Mouse (Mus musculus): Measurements from ENCODE around the gene Evx2. TPM values are rescaled to one million over a fixed set of nuclear protein-coding genes. Genes with fewer than 3 reads are reported as not detected.

Evx2 gene
- polyA plus RNA-seq, 1 experiment from 2014 or later: not detected

DNA sequence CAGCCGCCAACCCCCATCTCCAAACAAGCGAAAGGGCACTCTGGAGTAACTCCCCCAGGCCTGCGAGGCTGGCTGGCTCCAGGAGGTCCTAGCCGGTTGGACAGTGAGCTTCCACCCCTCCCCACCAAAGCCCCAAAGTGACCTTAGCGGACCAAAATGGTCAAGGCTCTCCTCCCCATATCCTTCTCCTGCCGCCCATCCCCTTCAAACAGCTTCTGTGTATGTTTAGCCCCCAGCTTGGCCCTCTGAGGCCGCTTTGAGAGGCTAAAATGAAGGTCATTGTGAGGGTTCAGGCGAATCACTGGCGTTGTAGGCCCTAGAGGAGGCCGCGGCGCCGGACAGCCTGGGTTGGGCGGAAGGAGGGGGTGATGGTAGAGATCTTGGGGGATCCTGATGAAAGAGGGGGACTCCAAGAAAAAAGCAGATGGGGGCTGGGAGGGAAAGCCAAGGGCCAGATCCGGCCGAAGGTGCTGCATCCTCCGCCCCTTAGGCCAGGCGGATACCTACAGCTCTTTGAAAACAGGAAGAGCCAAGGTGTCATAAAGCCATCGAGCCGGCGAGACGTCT lies 41.3 kb upstream of the Evx2 start:
- Histone ChIP-seq H3K4me1 (peaks cover 24% of the 10 kb centered on the region), H3K27ac (no peak overlapping the region), H3K4me3 (no peak overlapping the region), H3K27me3 (peaks cover 99% of the 10 kb centered on the region), H3K9me3 (no peaks in the 10 kb centered on the region), H3K9ac (no peak overlapping the region), H3K4me2 (no peak overlapping the region), H3K36me3 (no peaks in the 10 kb centered on the region)
- ATAC-seq (ENCODE audit: borderline replicate concordance, extremely low read depth, low FRiP score, low TSS enrichment): no peak
- WGBS: 6% methylated on average over 22 of the region's 22 CpGs

DNA sequence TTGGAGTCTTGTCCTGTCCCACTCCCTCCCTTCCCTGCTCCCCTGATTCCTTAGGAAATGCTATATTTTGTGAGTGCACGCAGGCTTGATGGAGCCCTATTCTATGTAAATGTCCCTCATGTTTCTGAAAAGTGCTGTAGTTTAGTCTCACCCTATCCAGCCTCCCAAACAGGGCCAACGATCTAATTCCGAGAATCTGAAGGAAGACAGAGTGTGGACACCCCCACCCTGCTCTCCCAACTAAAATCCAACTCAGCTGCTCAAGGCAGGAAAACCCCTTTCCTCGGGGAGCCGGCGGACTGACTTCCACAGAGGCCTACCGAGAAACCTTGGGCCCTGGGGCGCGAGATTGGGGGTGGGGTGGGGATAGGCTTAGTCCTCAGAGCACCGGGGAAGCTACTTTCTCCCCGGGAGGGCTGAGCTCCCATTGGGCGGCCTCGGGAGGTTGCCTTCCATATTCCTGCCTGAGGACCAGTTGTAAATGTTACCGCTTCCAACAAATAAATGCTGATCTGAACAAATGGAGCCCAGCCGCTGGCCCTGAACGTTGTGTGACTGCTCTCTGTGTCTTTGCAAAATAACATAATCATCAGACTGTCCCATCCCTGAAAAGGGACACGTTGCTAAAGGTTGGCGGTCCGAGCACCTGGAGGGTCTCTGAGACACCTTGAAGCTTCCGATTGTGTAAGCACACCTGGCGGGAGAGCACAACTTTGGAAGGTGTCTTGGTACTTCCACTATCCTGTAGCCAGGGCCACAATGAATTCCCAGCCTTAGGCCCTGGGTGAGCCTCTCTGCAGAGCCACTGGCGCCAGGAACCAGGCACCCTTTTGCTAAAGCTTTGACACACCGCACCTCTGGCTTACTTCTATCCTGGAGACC lies 40.5 kb upstream of the Evx2 start:
- H3K27ac ChIP-seq: no peak overlapping the region
- no peak overlapping the region for H3K9ac ChIP-seq
- no peak overlapping the region for H3K4me2 ChIP-seq
- H3K36me3 ChIP-seq: no peaks in the 10 kb centered on the region
- peaks cover 99% of the 10 kb centered on the region for H3K27me3 ChIP-seq
- H3K4me3 ChIP-seq: no peak overlapping the region
- WGBS: 5% methylated on average over 23 of the region's 23 CpGs
- no peak for ATAC-seq (ENCODE audit: borderline replicate concordance, extremely low read depth, low FRiP score, low TSS enrichment)
- no peaks in the 10 kb centered on the region for H3K9me3 ChIP-seq
- peaks cover 17% of the 10 kb centered on the region for H3K4me1 ChIP-seq

GRCm38 (mm10) chr2:74699053-74699430 lies 39.7 kb upstream of the Evx2 start:
- Histone ChIP-seq H3K4me3 (no peak overlapping the region), H3K27ac (no peak overlapping the region)

DNA sequence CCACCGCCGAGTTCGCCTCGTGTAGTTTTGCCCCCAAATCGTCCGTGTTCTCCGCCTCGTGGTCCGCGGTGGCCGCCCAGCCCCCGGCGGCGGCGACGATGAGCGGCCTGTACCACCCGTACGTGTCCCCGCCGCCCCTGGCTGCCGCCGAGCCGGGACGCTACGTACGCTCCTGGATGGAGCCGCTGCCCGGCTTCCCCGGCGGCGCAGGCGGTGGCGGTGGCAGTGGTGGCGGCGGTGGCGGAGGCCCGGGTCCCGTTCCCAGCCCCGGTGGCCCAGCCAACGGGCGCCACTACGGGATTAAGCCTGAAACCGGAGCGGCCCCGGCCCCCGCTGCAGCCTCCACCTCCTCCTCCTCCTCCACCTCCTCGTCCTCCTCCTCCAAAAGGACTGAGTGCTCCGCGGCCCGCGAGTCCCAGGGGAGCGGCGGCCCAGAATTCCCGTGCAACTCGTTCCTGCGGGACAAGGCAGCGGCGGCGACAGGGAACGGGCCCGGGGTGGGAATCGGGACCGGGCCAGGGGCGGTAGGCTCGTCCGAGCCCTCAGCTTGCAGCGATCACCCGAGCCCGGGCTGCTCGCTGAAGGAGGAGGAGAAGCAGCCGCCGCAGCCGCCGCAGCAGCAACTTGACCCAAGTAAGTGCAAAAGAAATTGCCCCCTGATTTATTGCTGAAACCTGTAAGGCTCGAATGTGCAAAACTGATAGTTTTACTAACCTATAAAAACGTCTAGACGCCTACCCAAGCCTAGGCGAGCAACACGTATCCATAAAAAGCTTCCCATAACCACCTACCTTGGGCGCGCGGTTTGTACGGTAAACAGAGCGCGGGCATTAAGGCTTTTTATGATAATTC lies 39.1 kb upstream of the Evx2 start:
- under 1% methylated on average over 77 of the region's 86 CpGs for WGBS
- no peak overlapping the region for H3K27ac ChIP-seq
- H3K4me1 ChIP-seq: peaks cover 12% of the 10 kb centered on the region
- H3K4me3 ChIP-seq: peak overlapping the region; percentile 34
- no peaks in the 10 kb centered on the region for H3K36me3 ChIP-seq
- H3K27me3 ChIP-seq: peaks cover 99% of the 10 kb centered on the region
- ATAC-seq (ENCODE audit: borderline replicate concordance, extremely low read depth, low FRiP score, low TSS enrichment): no peak
- no peak overlapping the region for H3K9ac ChIP-seq
- H3K9me3 ChIP-seq: no peaks in the 10 kb centered on the region
- peak overlapping the region; percentile 53 for H3K4me2 ChIP-seq

More at GRCm38 (mm10) chr2:74699053-74699430, 39.7 kb upstream of the Evx2 start:
- 2% methylated on average over 17 of the region's 17 CpGs for whole genome bisulfite sequencing
- no peaks in the 10 kb centered on the region for H3K36me3 ChIP-seq
- peaks cover 12% of the 10 kb centered on the region for H3K4me1 ChIP-seq
- H3K9ac ChIP-seq: no peak overlapping the region
- ATAC-seq (ENCODE audit: borderline replicate concordance, extremely low read depth, low FRiP score, low TSS enrichment): no peak
- no peak overlapping the region for H3K4me2 ChIP-seq
- H3K27me3 ChIP-seq: peaks cover 99% of the 10 kb centered on the region
- H3K9me3 ChIP-seq: no peaks in the 10 kb centered on the region

GRCm38 (mm10) chr2:74697567-74698121 lies 38.3 kb upstream of the Evx2 start, which contains the start of gene Hoxd9:
TSS of gene Hoxd9 (plus strand) at chr2:74697727.
- Histone ChIP-seq H3K27ac (no peak within 1 kb of the TSS), H3K9ac (no peak within 1 kb of the TSS), H3K4me2 (peak within 1 kb of the TSS; percentile 53), H3K4me1 (peaks cover 12% of the 10 kb centered on the region), H3K27me3 (peaks cover 99% of the 10 kb centered on the region), H3K4me3 (peak within 1 kb of the TSS; percentile 34), H3K9me3 (no peaks in the 10 kb centered on the region), H3K36me3 (no peaks in the 10 kb centered on the region)
- WGBS: 1% methylated on average over 43 of the region's 43 CpGs
- ATAC-seq (ENCODE audit: borderline replicate concordance, extremely low read depth, low FRiP score, low TSS enrichment): no peak

DNA sequence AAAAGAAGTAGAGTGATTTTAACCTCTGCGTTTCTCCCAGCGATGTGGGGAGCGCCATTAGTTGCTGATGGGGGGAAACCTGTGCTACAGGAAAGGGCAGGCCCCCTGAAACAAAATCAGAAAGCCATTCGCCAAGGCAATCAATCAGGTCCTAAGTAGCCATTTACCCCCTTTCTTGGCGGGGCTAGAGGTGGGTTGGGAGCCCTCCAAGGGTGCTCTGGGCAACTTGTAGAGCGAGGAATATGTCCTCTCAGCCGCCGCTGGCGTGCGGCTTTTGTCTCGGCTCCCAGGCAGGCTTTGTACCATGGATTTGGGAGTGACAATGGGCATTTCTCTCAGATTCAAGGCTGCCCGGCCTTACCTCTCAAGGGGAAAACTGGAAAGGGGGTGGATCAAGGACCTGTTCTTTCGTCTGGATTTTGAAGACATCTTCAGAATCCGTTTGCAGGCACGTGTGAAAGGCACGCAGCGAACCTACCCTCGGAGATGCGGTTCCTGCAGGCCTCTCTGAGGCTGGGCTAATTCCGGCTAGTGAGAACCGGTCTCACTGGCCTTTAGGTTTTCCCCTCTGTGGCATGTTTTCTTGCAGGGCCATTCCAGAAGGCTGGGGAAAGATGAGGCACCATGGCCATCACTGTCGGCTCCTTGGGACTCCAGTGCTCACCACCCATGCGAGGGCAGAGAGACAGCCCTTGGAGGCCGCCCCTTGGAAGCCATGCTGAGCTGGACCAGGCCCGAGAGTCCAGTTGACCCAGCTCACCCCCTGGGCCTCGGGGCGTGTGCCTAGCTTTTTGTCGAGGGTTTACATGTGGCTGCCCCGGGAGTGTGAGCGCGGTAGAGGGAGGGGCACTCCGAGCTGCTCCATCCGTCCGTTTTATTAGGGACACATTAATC lies 37.3 kb upstream of the Evx2 start:
- Histone ChIP-seq H3K4me1 (peaks cover 12% of the 10 kb centered on the region), H3K9me3 (no peaks in the 10 kb centered on the region), H3K36me3 (no peaks in the 10 kb centered on the region), H3K27ac (no peak overlapping the region), H3K9ac (no peak overlapping the region), H3K4me2 (no peak overlapping the region), H3K4me3 (no peak overlapping the region), H3K27me3 (peaks cover 100% of the 10 kb centered on the region)
- 0 out of 2 replicates have a peak, but pooled peaks have one; percentile 36 for ATAC-seq (ENCODE audit: borderline replicate concordance, extremely low read depth, low FRiP score, low TSS enrichment)
- WGBS: 2% methylated on average over 34 of the region's 34 CpGs

DNA sequence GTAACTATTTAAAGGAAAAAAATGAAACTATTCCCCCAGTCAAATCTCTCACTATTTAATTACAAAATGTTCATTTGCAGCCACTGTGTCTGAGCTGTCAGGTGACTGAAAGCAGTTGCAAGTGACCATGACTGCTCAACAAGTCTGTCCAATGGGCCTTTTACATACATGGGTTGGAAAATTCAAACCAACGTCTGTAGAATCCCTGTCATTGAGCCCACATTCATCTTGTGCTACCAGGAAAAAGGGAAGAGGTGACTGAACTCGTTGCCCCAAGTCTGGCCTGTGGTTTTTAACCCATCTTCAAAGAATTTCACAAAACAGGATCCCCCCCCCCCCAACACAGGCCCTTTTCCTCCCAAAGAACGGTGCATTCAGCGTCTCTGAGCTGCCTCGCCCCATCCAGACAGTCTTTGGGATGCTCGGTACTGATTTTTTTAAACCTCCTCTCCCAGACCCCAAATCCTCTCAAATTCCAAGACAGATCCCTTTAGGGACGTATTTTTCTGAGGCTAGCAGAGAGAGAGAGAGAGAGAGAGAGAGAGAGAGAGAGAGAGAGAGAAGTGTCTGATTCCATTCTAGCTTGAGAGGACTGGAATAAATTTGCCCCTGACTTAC lies 36.6 kb upstream of the Evx2 start:
- ATAC-seq (ENCODE audit: borderline replicate concordance, extremely low read depth, low FRiP score, low TSS enrichment): no peak
- no peak overlapping the region for H3K9ac ChIP-seq
- no peak overlapping the region for H3K4me2 ChIP-seq
- H3K36me3 ChIP-seq: no peaks in the 10 kb centered on the region
- H3K9me3 ChIP-seq: no peaks in the 10 kb centered on the region
- peaks cover 15% of the 10 kb centered on the region for H3K4me1 ChIP-seq
- H3K4me3 ChIP-seq: no peak overlapping the region
- H3K27ac ChIP-seq: no peak overlapping the region
- H3K27me3 ChIP-seq: peaks cover 100% of the 10 kb centered on the region
- 2% methylated on average over 7 of the region's 7 CpGs for whole genome bisulfite sequencing

DNA sequence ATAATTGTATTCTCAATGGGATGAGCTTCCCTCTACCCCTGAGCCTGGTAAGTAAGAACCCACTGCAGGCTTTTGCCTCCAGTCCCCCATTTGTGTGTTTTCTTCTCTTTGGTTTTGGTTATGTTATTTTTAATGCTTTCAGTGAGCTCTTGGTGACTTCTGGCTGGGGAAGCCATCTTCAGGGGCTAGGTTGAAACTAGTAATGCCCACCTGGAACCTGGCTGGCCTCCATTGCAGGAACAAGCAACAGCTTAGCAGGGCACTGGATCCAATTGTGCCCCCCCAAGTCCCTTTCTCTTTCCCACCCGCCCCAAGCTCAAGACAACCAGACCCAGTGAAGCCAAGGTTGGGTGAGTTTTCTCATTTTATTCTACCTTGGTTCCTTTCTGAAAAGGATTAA lies 36.0 kb upstream of the Evx2 start:
- peaks cover 99% of the 10 kb centered on the region for H3K27me3 ChIP-seq
- H3K9ac ChIP-seq: no peak overlapping the region
- H3K36me3 ChIP-seq: no peaks in the 10 kb centered on the region
- H3K4me1 ChIP-seq: peaks cover 15% of the 10 kb centered on the region
- no peak overlapping the region for H3K27ac ChIP-seq
- ATAC-seq (ENCODE audit: borderline replicate concordance, extremely low read depth, low FRiP score, low TSS enrichment): no peak
- WGBS: 14% methylated on average over 1 of the region's 1 CpGs
- no peak overlapping the region for H3K4me2 ChIP-seq
- H3K9me3 ChIP-seq: no peaks in the 10 kb centered on the region
- no peak overlapping the region for H3K4me3 ChIP-seq

DNA sequence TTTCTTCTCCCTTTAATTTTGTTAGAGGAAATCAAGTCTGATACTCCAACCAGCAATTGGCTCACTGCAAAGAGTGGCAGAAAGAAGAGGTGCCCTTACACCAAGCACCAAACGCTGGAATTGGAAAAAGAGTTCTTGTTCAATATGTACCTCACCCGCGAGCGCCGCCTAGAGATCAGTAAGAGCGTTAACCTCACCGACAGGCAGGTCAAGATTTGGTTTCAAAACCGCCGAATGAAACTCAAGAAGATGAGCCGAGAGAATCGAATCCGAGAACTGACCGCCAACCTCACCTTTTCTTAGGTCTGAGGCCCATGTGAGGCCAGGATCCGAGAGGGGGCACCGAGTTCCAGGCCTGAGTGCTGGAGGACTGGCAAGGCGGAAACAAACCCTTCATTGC lies 34.7 kb upstream of the Evx2 start:
- H3K27me3 ChIP-seq: peaks cover 98% of the 10 kb centered on the region
- 2% methylated on average over 16 of the region's 16 CpGs for WGBS
- H3K4me3 ChIP-seq: no peak overlapping the region
- no peaks in the 10 kb centered on the region for H3K36me3 ChIP-seq
- no peak overlapping the region for H3K9ac ChIP-seq
- no peak overlapping the region for H3K4me2 ChIP-seq
- H3K4me1 ChIP-seq: peaks cover 15% of the 10 kb centered on the region
- H3K27ac ChIP-seq: no peak overlapping the region
- H3K9me3 ChIP-seq: no peaks in the 10 kb centered on the region
- ATAC-seq (ENCODE audit: borderline replicate concordance, extremely low read depth, low FRiP score, low TSS enrichment): no peak

GRCm38 (mm10) chr2:74693432-74693827 lies 34.1 kb upstream of the Evx2 start:
- WGBS: 14% methylated on average over 4 of the region's 4 CpGs
- no peak overlapping the region for H3K4me3 ChIP-seq
- H3K9ac ChIP-seq: no peak overlapping the region
- H3K36me3 ChIP-seq: no peaks in the 10 kb centered on the region
- H3K27ac ChIP-seq: no peak overlapping the region
- no peak for ATAC-seq (ENCODE audit: borderline replicate concordance, extremely low read depth, low FRiP score, low TSS enrichment)
- H3K9me3 ChIP-seq: no peaks in the 10 kb centered on the region
- H3K27me3 ChIP-seq: peaks cover 98% of the 10 kb centered on the region
- H3K4me1 ChIP-seq: peaks cover 13% of the 10 kb centered on the region
- H3K4me2 ChIP-seq: no peak overlapping the region

All from lung, embryonic 15.5 days (tissue).